ENCODE assay signal across 7 mouse cellular contexts in genomic region chr12:78984035-78984432, GRCm38 (mm10). TPM values are rescaled to one million over a fixed set of nuclear protein-coding genes. Genes with fewer than 3 reads are reported as not detected.
DNase-seq lines count a peak whose midpoint lies in the region; ATAC-seq lines count a peak whose summit lies in the region.

No protein-coding gene starts in this region.

- H3K36me3 ChIP-seq in limb, embryonic 13.5 days, result no peaks in the 10 kb centered on the region
- no peaks in the 10 kb centered on the region for H3K36me3 ChIP-seq in limb, embryonic 10.5 days
- H3K36me3 ChIP-seq in heart, embryonic 16.5 days (ENCODE audit: control insufficient read depth, insufficient read depth), result no peaks in the 10 kb centered on the region
- H3K36me3 ChIP-seq in stomach, embryonic 14.5 days (ENCODE audit: control insufficient read depth, insufficient read depth, low read length), result no peaks in the 10 kb centered on the region

- no peak overlapping the region for H3K27ac ChIP-seq in limb, embryonic 13.5 days
- no peak overlapping the region for H3K27ac ChIP-seq in limb, embryonic 10.5 days
- no peak overlapping the region for H3K27ac ChIP-seq in heart, embryonic 16.5 days (ENCODE audit: low read length)
- peak overlapping the region; percentile 21; the same call in 1 of the 2 replicates for H3K27ac ChIP-seq in stomach, embryonic 14.5 days (ENCODE audit: low read length)

- 56% methylated on average over 3 of the region's 3 CpGs for WGBS in limb, embryonic 13.5 days
- 64% methylated on average over 3 of the region's 3 CpGs for WGBS in limb, embryonic 10.5 days
- WGBS in heart, embryonic 16.5 days, result 18% methylated on average over 3 of the region's 3 CpGs
- WGBS in stomach, embryonic 14.5 days, result 35% methylated on average over 3 of the region's 3 CpGs

- no peak overlapping the region for H3K4me2 ChIP-seq in limb, embryonic 13.5 days (replicated peaks)
- H3K4me2 ChIP-seq in heart, embryonic 16.5 days (ENCODE audit: low read depth, low read length), result no peak overlapping the region
- H3K4me2 ChIP-seq in stomach, embryonic 14.5 days (replicated peaks; ENCODE audit: low read depth, low read length), result no peak overlapping the region

- no peaks in the 10 kb centered on the region for H3K27me3 ChIP-seq in limb, embryonic 13.5 days
- no peaks in the 10 kb centered on the region for H3K27me3 ChIP-seq in limb, embryonic 10.5 days (ENCODE audit: low read depth, poor library complexity, severe bottlenecking)
- no peaks in the 10 kb centered on the region for H3K27me3 ChIP-seq in heart, embryonic 16.5 days (ENCODE audit: control insufficient read depth, insufficient read depth, low read length)
- no peaks in the 10 kb centered on the region for H3K27me3 ChIP-seq in stomach, embryonic 14.5 days (ENCODE audit: control insufficient read depth, insufficient read depth, low read length)

- intact Hi-C loops in left cerebral cortex, postnatal 4 days (cut with DNase I), result no loop called here

- H3K4me1 ChIP-seq in limb, embryonic 13.5 days, result no peaks in the 10 kb centered on the region
- H3K4me1 ChIP-seq in limb, embryonic 10.5 days, result no peaks in the 10 kb centered on the region
- H3K4me1 ChIP-seq in heart, embryonic 16.5 days (ENCODE audit: control insufficient read depth, insufficient read depth, low read length), result peaks cover 14% of the 10 kb centered on the region
- H3K4me1 ChIP-seq in stomach, embryonic 14.5 days (ENCODE audit: control insufficient read depth, insufficient read depth, low read length), result no peaks in the 10 kb centered on the region

- no peak overlapping the region for H3K4me3 ChIP-seq in limb, embryonic 13.5 days
- no peak overlapping the region for H3K4me3 ChIP-seq in limb, embryonic 10.5 days
- H3K4me3 ChIP-seq in heart, embryonic 16.5 days (ENCODE audit: low read length), result no peak overlapping the region
- no peak overlapping the region for H3K4me3 ChIP-seq in stomach, embryonic 14.5 days (ENCODE audit: low read depth, low read length)

- DNase-seq in limb, embryonic 10.5 days (ENCODE audit: low spot score), result no peak
- DNase-seq in cerebellum, adult 9-11 months, result peak; percentile 78
- DNase-seq in left cerebral cortex, postnatal 4 days, result peak; percentile 92
- no peak for DNase-seq in embryo, embryonic 10 days (ENCODE audit: low spot score)

- 0 out of 2 replicates have a peak, but pooled peaks have one; percentile 15 for ATAC-seq in limb, embryonic 13.5 days (ENCODE audit: low FRiP score, low read depth)
- ATAC-seq in heart, embryonic 16.5 days (replicated peaks; ENCODE audit: extremely low read depth, insufficient read depth, low FRiP score), result peak; percentile 74
- ATAC-seq in stomach, embryonic 14.5 days (ENCODE audit: insufficient number of reproducible peaks, insufficient read depth, low FRiP score, low read depth), result peak; percentile 33; the same call in 1 of the 2 replicates

- H3K9me3 ChIP-seq in limb, embryonic 13.5 days, result no peaks in the 10 kb centered on the region; the same call in 1 of the 2 replicates
- H3K9me3 ChIP-seq in limb, embryonic 10.5 days (replicated peaks), result no peaks in the 10 kb centered on the region
- H3K9me3 ChIP-seq in heart, embryonic 16.5 days (replicated peaks; ENCODE audit: control insufficient read depth, low read length), result no peaks in the 10 kb centered on the region
- no peaks in the 10 kb centered on the region for H3K9me3 ChIP-seq in stomach, embryonic 14.5 days (ENCODE audit: control insufficient read depth, low read depth, low read length)

- no peak overlapping the region for H3K9ac ChIP-seq in limb, embryonic 13.5 days
- no peak overlapping the region for H3K9ac ChIP-seq in heart, embryonic 16.5 days (ENCODE audit: low read length)
- H3K9ac ChIP-seq in stomach, embryonic 14.5 days (replicated peaks; ENCODE audit: low read depth, low read length), result no peak overlapping the region

RNA-seq across cellular contexts. Expression of gene Tmem229b, which starts 23.4 kb away (rescaled TPM):
- 4.8 and 5.3 TPM in 2 replicates for polyA plus RNA-seq in limb, embryonic 13.5 days (2015; fragmentation: Nextera tagmentation; extraction: Ambion mirVana)
- polyA plus RNA-seq in limb, embryonic 10.5 days (2016; fragmentation: Nextera tagmentation; extraction: Ambion mirVana), result 1.3 and 2.3 TPM in 2 replicates
- 3.9 and 4.7 TPM in 2 replicates for polyA plus RNA-seq in heart, embryonic 16.5 days (2015; fragmentation: Nextera tagmentation; extraction: Ambion mirVana)
- 100 to 1,000 TPM; 116 to 121 TPM for total RNA-seq in left cerebral cortex, postnatal 4 days (2021)
- 5.3 and 5.7 TPM in 2 replicates for polyA plus RNA-seq in stomach, embryonic 14.5 days (2014; fragmentation: Nextera tagmentation; extraction: Ambion mirVana)

RNA-seq across cellular contexts. Expression of gene Plekhh1, which starts 44.9 kb away (rescaled TPM):
- 1.7 TPM in 2 replicates for polyA plus RNA-seq in limb, embryonic 13.5 days (2015; fragmentation: Nextera tagmentation; extraction: Ambion mirVana)
- polyA plus RNA-seq in limb, embryonic 10.5 days (2016; fragmentation: Nextera tagmentation; extraction: Ambion mirVana), result 3.3 and 4.3 TPM in 2 replicates
- polyA plus RNA-seq in heart, embryonic 16.5 days (2015; fragmentation: Nextera tagmentation; extraction: Ambion mirVana), result 1.8 and 2.8 TPM in 2 replicates
- total RNA-seq in left cerebral cortex, postnatal 4 days (2021), result 1 to 10 TPM; 3.3 to 3.5 TPM
- polyA plus RNA-seq in stomach, embryonic 14.5 days (2014; fragmentation: Nextera tagmentation; extraction: Ambion mirVana), result 4.7 and 4.8 TPM in 2 replicates

Comparison
In these comparisons a context has a peak if more than half of its experiments do, and no peak if none do; other contexts are left out.
1. ATAC-seq: peak in every context shown above with its lines; median percentile 74 in heart, embryonic 16.5 days; 33 in stomach, embryonic 14.5 days; 15 in limb, embryonic 13.5 days.
2. DNase-seq: peak in cerebellum, adult 9-11 months (single experiment) and left cerebral cortex, postnatal 4 days (single experiment); none in limb, embryonic 10.5 days (single experiment) and embryo, embryonic 10 days (single experiment).